Mouse (Mus musculus): ENCODE data around the gene Mad1l1. TPM values are rescaled to one million over a fixed set of nuclear protein-coding genes. Genes with fewer than 3 reads are reported as not detected.

The Mad1l1 gene
- polyA plus RNA-seq, 1 experiment from 2014 or later = 68.9 TPM

DNA sequence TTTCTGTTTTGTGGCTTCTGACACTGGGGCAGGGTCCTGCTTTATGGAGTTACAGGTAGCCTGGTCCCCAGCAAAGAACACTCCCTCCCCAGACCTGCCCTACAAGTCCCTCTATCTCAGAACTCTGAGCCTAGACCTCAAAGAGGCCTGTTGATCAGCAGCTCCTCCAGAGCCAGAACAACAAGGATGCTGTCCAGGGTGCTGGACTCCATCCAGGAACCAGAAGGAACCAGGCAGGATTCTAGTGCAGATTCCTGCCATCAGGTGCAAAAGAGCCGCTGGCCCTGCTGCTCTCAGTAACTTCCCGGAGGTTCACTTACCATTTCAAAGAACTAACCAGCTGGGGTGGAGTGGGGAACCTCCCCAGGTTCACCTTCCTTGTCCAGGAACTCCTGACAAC is 103.5 kb downstream of the Mad1l1 start:
- DNase-seq (ENCODE audit: low spot score) = peak; percentile 62
- H3K36me3 ChIP-seq = peaks cover 8% of the 10 kb centered on the region; the same call in 1 of the 2 replicates
- no peaks in the 10 kb centered on the region for H3K27me3 ChIP-seq (ENCODE audit: low read depth, poor library complexity, severe bottlenecking)
- H3K4me3 ChIP-seq = no peak overlapping the region
- 26% methylated on average over 2 of the region's 2 CpGs for WGBS
- H3K27ac ChIP-seq = no peak overlapping the region
- no peaks in the 10 kb centered on the region for H3K9me3 ChIP-seq (replicated peaks)
- 0 out of 2 replicates have a peak, but pooled peaks cover 4% of the 10 kb centered on the region for H3K4me1 ChIP-seq

DNA sequence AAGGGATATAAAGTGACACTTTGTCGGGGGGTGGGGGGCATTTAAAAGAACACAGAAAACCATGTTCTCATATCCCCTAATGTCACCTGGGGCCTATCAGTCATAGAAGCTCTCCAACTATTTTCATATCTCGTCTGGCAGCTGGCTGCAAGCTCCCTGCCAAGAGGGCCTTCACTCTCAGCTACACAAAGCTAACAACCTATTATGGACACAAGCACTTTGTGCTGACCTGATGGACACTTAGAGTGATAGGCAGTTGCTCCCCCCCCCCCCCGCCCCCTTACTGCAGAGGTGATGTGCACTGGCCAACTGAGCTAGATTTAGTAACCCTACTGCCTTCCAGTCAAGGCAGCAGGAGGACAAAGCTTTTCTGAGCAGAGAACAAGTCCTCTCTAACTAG is 104.3 kb downstream of the Mad1l1 start:
- no peaks in the 10 kb centered on the region for H3K9me3 ChIP-seq (replicated peaks)
- H3K27ac ChIP-seq = no peak overlapping the region
- 78% methylated on average over 3 of the region's 3 CpGs for WGBS
- no peaks in the 10 kb centered on the region for H3K27me3 ChIP-seq (ENCODE audit: low read depth, poor library complexity, severe bottlenecking)
- peaks cover 10% of the 10 kb centered on the region for H3K4me1 ChIP-seq
- H3K36me3 ChIP-seq = peaks cover 6% of the 10 kb centered on the region; the same call in 1 of the 2 replicates
- DNase-seq (ENCODE audit: low spot score) = no peak
- no peak overlapping the region for H3K4me3 ChIP-seq

GRCm38 (mm10) chr5:140215471-140216087 is 105.8 kb downstream of the Mad1l1 start:
- no peak for DNase-seq (ENCODE audit: low spot score)
- WGBS = 89% methylated on average over 4 of the region's 4 CpGs
- Histone ChIP-seq H3K9me3 (replicated peaks) (no peaks in the 10 kb centered on the region), H3K4me3 (no peak overlapping the region), H3K27me3 (ENCODE audit: low read depth, poor library complexity, severe bottlenecking) (no peaks in the 10 kb centered on the region), H3K27ac (no peak overlapping the region), H3K4me1 (peaks cover 8% of the 10 kb centered on the region), H3K36me3 (no peaks in the 10 kb centered on the region)

GRCm38 (mm10) chr5:140213001-140213400 is 108.4 kb downstream of the Mad1l1 start:
- H3K27ac ChIP-seq = no peak overlapping the region
- no peaks in the 10 kb centered on the region for H3K9me3 ChIP-seq (replicated peaks)
- H3K36me3 ChIP-seq = no peaks in the 10 kb centered on the region
- WGBS = 86% methylated on average over 4 of the region's 4 CpGs
- H3K27me3 ChIP-seq (ENCODE audit: low read depth, poor library complexity, severe bottlenecking) = no peaks in the 10 kb centered on the region
- no peak overlapping the region for H3K4me3 ChIP-seq
- no peak for DNase-seq (ENCODE audit: low spot score)
- H3K4me1 ChIP-seq = peaks cover 24% of the 10 kb centered on the region

DNA sequence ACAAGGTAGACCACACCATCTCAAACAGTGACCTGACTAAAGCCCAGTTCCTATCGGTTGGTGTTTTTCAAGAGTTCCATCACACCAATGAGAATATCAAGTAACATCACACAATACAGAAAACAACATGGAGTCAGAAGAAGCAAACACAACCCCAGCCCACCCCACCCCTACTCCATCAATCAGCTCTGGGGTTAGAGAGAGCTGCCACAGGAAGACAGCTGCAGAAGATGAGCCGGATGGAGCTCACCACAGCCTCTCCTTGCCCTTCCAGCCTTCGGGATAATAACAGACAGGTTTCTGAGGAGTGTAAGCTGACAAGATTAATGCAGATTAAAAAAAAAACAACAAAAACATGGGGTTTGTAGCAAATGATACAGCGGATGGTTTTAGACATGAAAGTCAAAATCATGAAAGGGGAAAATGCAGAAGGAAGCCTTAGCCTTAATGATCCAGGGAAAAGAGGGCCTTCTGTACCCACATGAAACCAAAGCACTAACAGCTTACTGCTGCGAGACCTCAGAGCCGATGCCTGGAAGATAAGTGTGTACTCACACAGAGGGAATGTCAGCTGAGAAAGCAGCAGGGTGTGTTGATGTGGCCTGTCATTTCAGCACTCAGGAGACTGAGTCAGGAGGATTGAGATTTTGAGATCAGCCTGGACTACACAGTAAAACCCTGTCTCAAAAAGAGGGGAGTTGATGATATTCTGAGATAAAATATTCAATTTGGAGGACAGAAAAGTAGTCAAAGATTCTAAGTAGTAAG is 110.8 kb downstream of the Mad1l1 start:
- Histone ChIP-seq H3K27ac (no peak overlapping the region), H3K36me3 (peaks cover 7% of the 10 kb centered on the region; the same call in 1 of the 2 replicates), H3K27me3 (ENCODE audit: low read depth, poor library complexity, severe bottlenecking) (no peaks in the 10 kb centered on the region), H3K4me1 (peaks cover 26% of the 10 kb centered on the region), H3K9me3 (replicated peaks) (no peaks in the 10 kb centered on the region), H3K4me3 (no peak overlapping the region)
- 84% methylated on average over 6 of the region's 6 CpGs for WGBS
- no peak for DNase-seq (ENCODE audit: low spot score)

DNA sequence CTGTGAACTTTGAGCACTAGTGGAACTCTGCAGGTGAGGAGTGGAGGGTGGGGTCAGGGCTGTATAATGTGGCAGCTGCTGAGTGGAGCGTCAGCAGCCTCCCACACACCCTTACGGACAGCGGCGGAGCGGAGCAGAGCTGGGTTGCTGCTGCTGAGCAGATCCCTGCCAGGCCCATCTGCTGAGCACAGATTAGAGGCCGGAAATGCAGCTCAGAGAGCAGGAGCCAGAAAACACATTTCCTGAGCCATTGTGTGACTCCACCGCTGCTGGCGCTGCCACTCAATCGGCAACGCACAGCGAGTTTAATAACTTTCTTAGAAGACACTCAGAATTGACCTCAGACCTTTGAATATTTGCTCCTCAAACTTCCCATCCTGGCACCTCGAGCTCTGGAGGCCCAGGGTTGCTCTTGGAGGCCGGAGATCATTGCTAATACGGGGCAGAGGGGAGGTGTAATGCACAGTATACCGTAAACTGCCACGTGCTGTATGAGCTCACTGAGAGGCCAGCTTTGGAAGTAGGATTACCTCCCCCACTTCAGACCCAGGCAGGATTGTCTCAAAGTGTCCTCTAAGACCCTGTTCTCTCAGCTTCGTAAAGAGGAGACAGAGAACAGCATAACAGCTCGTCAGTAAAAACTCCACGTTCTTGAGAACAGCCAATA is 112.5 kb downstream of the Mad1l1 start:
- peak overlapping the region; percentile 58 for H3K27ac ChIP-seq

GRCm38 (mm10) chr5:140206726-140207703 is 114.3 kb downstream of the Mad1l1 start:
- 87% methylated on average over 19 of the region's 19 CpGs for WGBS
- peaks cover 19% of the 10 kb centered on the region for H3K4me1 ChIP-seq
- no peaks in the 10 kb centered on the region for H3K9me3 ChIP-seq (replicated peaks)
- H3K4me3 ChIP-seq = no peak overlapping the region
- no peak for DNase-seq (ENCODE audit: low spot score)
- H3K36me3 ChIP-seq = peaks cover 7% of the 10 kb centered on the region; the same call in 1 of the 2 replicates
- no peak overlapping the region for H3K27ac ChIP-seq
- H3K27me3 ChIP-seq (ENCODE audit: low read depth, poor library complexity, severe bottlenecking) = no peaks in the 10 kb centered on the region

More for the DNA sequence above, 112.5 kb downstream of the Mad1l1 start:
- H3K9me3 ChIP-seq (replicated peaks) = no peaks in the 10 kb centered on the region
- DNase-seq (ENCODE audit: low spot score) = peak; percentile 35
- peaks cover 26% of the 10 kb centered on the region for H3K4me1 ChIP-seq
- 0 out of 2 replicates have a peak overlapping the region, but pooled peaks have one; percentile 4 for H3K4me3 ChIP-seq
- no peaks in the 10 kb centered on the region for H3K27me3 ChIP-seq (ENCODE audit: low read depth, poor library complexity, severe bottlenecking)
- H3K36me3 ChIP-seq = peaks cover 7% of the 10 kb centered on the region; the same call in 1 of the 2 replicates
- 55% methylated on average over 19 of the region's 19 CpGs for WGBS

DNA sequence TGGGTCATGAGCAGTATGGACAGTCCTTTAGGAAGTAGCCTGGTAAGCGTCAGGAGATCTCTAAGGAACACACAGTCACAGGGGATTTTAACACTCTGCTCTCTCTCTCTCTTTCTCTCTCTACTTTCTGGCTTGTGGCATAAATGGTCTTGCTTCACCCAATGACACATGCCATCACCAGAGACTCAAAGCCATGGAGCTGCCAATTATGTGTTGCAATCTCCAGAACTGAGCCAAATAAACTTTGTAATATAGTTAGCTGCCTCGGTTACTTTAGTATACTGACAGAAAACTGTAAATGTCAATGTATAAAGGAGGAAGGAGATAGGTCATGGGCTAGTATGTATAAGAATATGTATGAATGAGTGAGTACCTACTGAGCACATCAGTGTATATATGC is 115.4 kb downstream of the Mad1l1 start:
- no peak overlapping the region for H3K27ac ChIP-seq
- no peaks in the 10 kb centered on the region for H3K9me3 ChIP-seq (replicated peaks)
- H3K4me3 ChIP-seq = no peak overlapping the region
- 96% methylated on average over 2 of the region's 2 CpGs for WGBS
- no peak for DNase-seq (ENCODE audit: low spot score)
- peaks cover 18% of the 10 kb centered on the region for H3K4me1 ChIP-seq
- peaks cover 9% of the 10 kb centered on the region; the same call in 1 of the 2 replicates for H3K36me3 ChIP-seq
- H3K27me3 ChIP-seq (ENCODE audit: low read depth, poor library complexity, severe bottlenecking) = no peaks in the 10 kb centered on the region

GRCm38 (mm10) chr5:140204465-140204864 is 116.9 kb downstream of the Mad1l1 start:
- 79% methylated on average over 3 of the region's 3 CpGs for WGBS
- no peak overlapping the region for H3K27ac ChIP-seq
- peaks cover 16% of the 10 kb centered on the region for H3K4me1 ChIP-seq
- H3K9me3 ChIP-seq (replicated peaks) = no peaks in the 10 kb centered on the region
- H3K27me3 ChIP-seq (ENCODE audit: low read depth, poor library complexity, severe bottlenecking) = no peaks in the 10 kb centered on the region
- no peak for DNase-seq (ENCODE audit: low spot score)
- H3K4me3 ChIP-seq = no peak overlapping the region
- peaks cover 10% of the 10 kb centered on the region; the same call in 1 of the 2 replicates for H3K36me3 ChIP-seq

DNA sequence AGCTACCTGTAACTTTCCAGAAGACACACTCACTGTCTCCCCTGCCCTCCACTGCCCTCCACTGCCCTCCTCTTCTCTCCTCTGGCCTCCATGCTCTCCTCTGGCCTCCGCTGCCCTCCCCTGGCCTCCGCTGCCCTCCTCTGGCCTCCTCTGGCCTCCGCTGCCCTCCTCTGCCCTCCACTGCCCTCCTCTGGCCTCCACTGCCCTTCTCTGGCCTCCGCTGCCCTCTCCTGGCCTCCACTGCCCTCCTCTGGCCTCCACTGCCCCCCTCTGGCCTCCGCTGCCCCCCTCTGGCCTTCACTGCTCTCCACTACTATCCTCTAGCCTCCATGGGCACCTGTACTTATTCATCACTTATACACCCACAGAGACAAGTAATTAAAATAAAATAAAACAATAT is 117.3 kb downstream of the Mad1l1 start:
- 77% methylated on average over 5 of the region's 5 CpGs for WGBS
- no peak overlapping the region for H3K27ac ChIP-seq

GRCm38 (mm10) chr5:140202451-140202850 is 118.9 kb downstream of the Mad1l1 start:
- H3K27ac ChIP-seq = no peak overlapping the region
- WGBS = 69% methylated on average over 2 of the region's 2 CpGs
- no peaks in the 10 kb centered on the region for H3K9me3 ChIP-seq (replicated peaks)
- H3K4me3 ChIP-seq = no peak overlapping the region
- peaks cover 7% of the 10 kb centered on the region; the same call in 1 of the 2 replicates for H3K36me3 ChIP-seq
- no peaks in the 10 kb centered on the region for H3K27me3 ChIP-seq (ENCODE audit: low read depth, poor library complexity, severe bottlenecking)
- no peaks in the 10 kb centered on the region; the same call in 1 of the 2 replicates for H3K4me1 ChIP-seq
- DNase-seq (ENCODE audit: low spot score) = no peak

More for the DNA sequence above, 117.3 kb downstream of the Mad1l1 start:
- Histone ChIP-seq H3K4me3 (no peak overlapping the region), H3K9me3 (replicated peaks) (no peaks in the 10 kb centered on the region), H3K27me3 (ENCODE audit: low read depth, poor library complexity, severe bottlenecking) (no peaks in the 10 kb centered on the region), H3K36me3 (peaks cover 10% of the 10 kb centered on the region; the same call in 1 of the 2 replicates), H3K4me1 (peaks cover 12% of the 10 kb centered on the region)
- no peak for DNase-seq (ENCODE audit: low spot score)

- Histone ChIP-seq H3K27me3 (ENCODE audit: low read depth, poor library complexity, severe bottlenecking) (no peaks in the 10 kb centered on the region), H3K27ac (no peak overlapping the region), H3K36me3 (0 out of 2 replicates have a peak, but pooled peaks cover 3% of the 10 kb centered on the region), H3K4me1 (no peaks in the 10 kb centered on the region; the same call in 1 of the 2 replicates), H3K9me3 (replicated peaks) (no peaks in the 10 kb centered on the region), H3K4me3 (no peak overlapping the region)
- 94% methylated on average over 5 of the region's 5 CpGs for WGBS
- DNase-seq (ENCODE audit: low spot score) = no peak
Observed at GRCm38 (mm10) chr5:140201566-140201965, 119.8 kb downstream of the Mad1l1 start.
